Mouse (Mus musculus) heart, embryonic 10.5 days (tissue): ENCODE results near the gene Rnf150. TPM values are rescaled to one million over a fixed set of nuclear protein-coding genes. Genes with fewer than 3 reads are reported as not detected.
A peak's percentile ranks its signal among the peaks of the same experiment; 100 is the strongest.
"Not testable (repeated sequence)": the region's sequence is repeated elsewhere in the genome, so short reads cannot be mapped to it uniquely, and the experiment has no call there.

ENCODE experiments used
- DNase-seq: peaks from one replicate; pipeline ENCODE4 v3.0.0-alpha.2; 2017; ENCODE audit warnings: low spot score
- H3K27ac ChIP-seq: fragments of 300-500 bp; sonication (generic); 2 replicates; pipeline ENCODE4 v1.5.1; 2016; ENCODE audit warnings: mild to moderate bottlenecking
- H3K27me3 ChIP-seq: fragments of 300-500 bp; sonication (generic); 2 replicates; pipeline ENCODE4 v1.6.1; 2016; ENCODE audit warnings: mild to moderate bottlenecking; ENCODE audit not compliant: poor library complexity, insufficient read depth, severe bottlenecking
- H3K36me3 ChIP-seq: fragments of 300-500 bp; sonication (generic); 2 replicates; pipeline ENCODE4 v1.6.1; 2016; ENCODE audit warnings: mild to moderate bottlenecking, moderate library complexity
- H3K4me1 ChIP-seq: fragments of 300-500 bp; sonication (generic); 2 replicates; pipeline ENCODE4 v1.6.1; 2016; ENCODE audit warnings: mild to moderate bottlenecking
- H3K4me3 ChIP-seq: fragments of 300-500 bp; sonication (generic); 2 replicates; pipeline ENCODE4 v1.5.1; 2016; ENCODE audit warnings: mild to moderate bottlenecking, moderate library complexity
- H3K9me3 ChIP-seq: fragments of 300-500 bp; sonication (generic); 2 replicates; pipeline ENCODE4 v1.6.1; 2016; ENCODE audit warnings: mild to moderate bottlenecking, moderate library complexity
- WGBS: fragments of 180-500 bp; shearing (Covaris S2); methylation state at CpG from one replicate; pipeline ENCODE4 v1.1.7; 2016; 5-methylcytosine and 5-hydroxymethylcytosine counted together
- polyA plus RNA-seq: library from polyadenylated mRNA; unstranded; fragments of >200 nt; fragmentation: Nextera tagmentation; extraction: Ambion mirVana; gene quantifications from 2 replicates; pipeline ENCODE4 v1.2.1, GENCODE M21; 2016

Gene Rnf150
- polyA plus RNA-seq, 1 experiment from 2014 or later: 0.80 TPM

GRCm38 (mm10) chr8:83078701-83079533 lies 215.8 kb downstream of the Rnf150 start:
- Histone ChIP-seq H3K4me1 (0 out of 2 replicates have a peak, but pooled peaks cover 9% of the 10 kb centered on the region), H3K4me3 (no peak overlapping the region), H3K27ac (no peak overlapping the region), H3K9me3 (no peaks in the 10 kb centered on the region), H3K27me3 (no peaks in the 10 kb centered on the region), H3K36me3 (no peaks in the 10 kb centered on the region)
- 59% methylated on average over 12 of the region's 12 CpGs for WGBS
- DNase-seq: peak; percentile 56

DNA sequence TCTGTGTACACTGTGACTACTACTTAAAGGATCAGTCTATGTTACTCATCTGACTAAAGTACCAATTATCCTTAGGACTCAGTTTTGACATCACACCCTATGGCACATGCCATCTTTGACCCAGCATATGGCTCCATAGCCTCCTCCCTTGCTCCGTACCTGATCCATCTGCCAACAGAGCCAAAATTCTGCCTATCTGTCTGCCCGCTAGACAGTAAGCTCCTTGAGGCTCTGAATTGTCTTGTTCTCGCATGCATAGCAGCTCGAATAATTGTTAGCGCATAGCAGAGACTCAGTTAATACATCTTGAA lies 216.3 kb downstream of the Rnf150 start:
- Histone ChIP-seq H3K4me3 (no peak overlapping the region), H3K27ac (no peak overlapping the region), H3K4me1 (0 out of 2 replicates have a peak, but pooled peaks cover 9% of the 10 kb centered on the region), H3K27me3 (no peaks in the 10 kb centered on the region), H3K36me3 (no peaks in the 10 kb centered on the region), H3K9me3 (no peaks in the 10 kb centered on the region)
- peak; percentile 69 for DNase-seq
- WGBS: 82% methylated on average over 5 of the region's 5 CpGs

DNA sequence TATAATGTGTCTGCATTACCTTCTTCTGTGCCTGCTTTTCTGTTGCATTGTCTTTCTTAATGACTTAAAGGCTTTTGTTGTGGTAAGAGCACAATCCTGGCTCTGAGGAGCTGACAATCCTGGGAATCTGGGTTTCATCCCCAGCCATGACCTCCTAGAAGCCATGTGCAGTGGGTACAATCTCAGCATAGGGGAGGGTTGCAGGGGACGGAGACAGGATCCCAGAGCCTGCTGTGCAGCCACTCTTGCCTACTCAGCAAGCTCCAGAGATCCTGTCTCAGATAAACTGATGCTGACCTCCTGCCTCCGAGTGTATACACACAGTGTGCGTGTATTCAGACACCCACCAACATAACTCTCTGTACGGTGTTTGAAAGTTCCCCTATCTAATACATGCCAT lies 218.1 kb downstream of the Rnf150 start:
- WGBS: 48% methylated on average over 4 of the region's 4 CpGs
- no peaks in the 10 kb centered on the region for H3K36me3 ChIP-seq
- DNase-seq: peak; percentile 68
- H3K27ac ChIP-seq: no peak overlapping the region
- 0 out of 2 replicates have a peak, but pooled peaks cover 9% of the 10 kb centered on the region for H3K4me1 ChIP-seq
- no peaks in the 10 kb centered on the region for H3K27me3 ChIP-seq
- H3K9me3 ChIP-seq: no peaks in the 10 kb centered on the region
- H3K4me3 ChIP-seq: no peak overlapping the region

- H3K4me3 ChIP-seq, H3K36me3 ChIP-seq, H3K27me3 ChIP-seq, H3K27ac ChIP-seq, H3K4me1 ChIP-seq, DNase-seq, H3K9me3 ChIP-seq: not testable (repeated sequence)
- WGBS: 82% methylated on average over 8 of the region's 8 CpGs
Observed at GRCm38 (mm10) chr8:83081806-83082205, 218.7 kb downstream of the Rnf150 start.

DNA sequence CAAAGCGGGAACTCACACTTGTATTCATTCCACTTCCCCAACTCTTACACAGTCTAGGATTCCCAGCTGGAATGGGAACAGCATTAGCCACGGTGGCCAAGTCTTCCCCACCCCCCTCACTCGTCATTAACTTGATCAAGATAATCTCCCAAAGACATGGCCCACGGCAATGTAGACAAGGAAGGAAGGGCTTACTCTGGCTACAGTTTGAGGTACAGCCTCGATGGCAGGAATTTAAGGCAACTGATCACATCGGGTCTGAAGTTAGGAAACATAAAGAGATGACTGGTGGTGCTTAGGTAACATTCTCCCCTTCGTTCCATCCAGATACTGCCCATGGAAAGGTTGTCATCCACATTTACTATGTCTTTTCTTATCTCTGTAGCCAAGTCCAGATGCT lies 219.1 kb downstream of the Rnf150 start:
- H3K9me3 ChIP-seq: no peaks in the 10 kb centered on the region
- 62% methylated on average over 7 of the region's 7 CpGs for WGBS
- H3K36me3 ChIP-seq: no peaks in the 10 kb centered on the region
- H3K4me1 ChIP-seq: 0 out of 2 replicates have a peak, but pooled peaks cover 9% of the 10 kb centered on the region
- H3K4me3 ChIP-seq: no peak overlapping the region
- no peak overlapping the region for H3K27ac ChIP-seq
- no peaks in the 10 kb centered on the region for H3K27me3 ChIP-seq
- DNase-seq: peak; percentile 51

- DNase-seq: no peak
- no peak overlapping the region for H3K4me3 ChIP-seq
- no peak overlapping the region for H3K27ac ChIP-seq
- no peaks in the 10 kb centered on the region for H3K9me3 ChIP-seq
- 0 out of 2 replicates have a peak, but pooled peaks cover 6% of the 10 kb centered on the region for H3K4me1 ChIP-seq
- no peaks in the 10 kb centered on the region for H3K36me3 ChIP-seq
- WGBS: 76% methylated on average over 6 of the region's 6 CpGs
- H3K27me3 ChIP-seq: peaks cover under 1% of the 10 kb centered on the region
Observed at GRCm38 (mm10) chr8:83083452-83083851, 220.3 kb downstream of the Rnf150 start.

DNA sequence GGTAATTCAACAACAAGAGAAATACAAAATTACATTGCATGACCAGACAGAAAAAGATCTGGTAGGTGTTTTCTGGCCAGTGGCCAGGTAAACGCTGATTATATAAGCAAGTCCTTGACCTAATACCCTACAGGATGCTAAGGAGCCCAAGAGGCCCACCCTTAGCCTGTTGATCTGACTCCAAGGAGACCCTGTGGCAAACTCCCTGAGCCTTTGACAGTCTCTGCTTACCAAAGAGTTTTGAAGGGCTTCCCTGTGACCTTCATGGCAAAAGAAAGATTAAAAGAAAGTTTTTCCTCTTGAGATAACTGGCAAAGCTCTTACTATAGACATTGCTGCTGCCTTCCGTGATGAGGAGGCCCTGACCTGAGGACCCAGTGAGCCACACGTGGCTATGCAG lies 222.4 kb downstream of the Rnf150 start:
- WGBS: 62% methylated on average over 3 of the region's 3 CpGs
- H3K27me3 ChIP-seq: peaks cover 4% of the 10 kb centered on the region
- no peak overlapping the region for H3K4me3 ChIP-seq
- no peak overlapping the region for H3K27ac ChIP-seq
- H3K36me3 ChIP-seq: no peaks in the 10 kb centered on the region
- peak; percentile 17 for DNase-seq
- H3K9me3 ChIP-seq: no peaks in the 10 kb centered on the region
- no peaks in the 10 kb centered on the region for H3K4me1 ChIP-seq

DNA sequence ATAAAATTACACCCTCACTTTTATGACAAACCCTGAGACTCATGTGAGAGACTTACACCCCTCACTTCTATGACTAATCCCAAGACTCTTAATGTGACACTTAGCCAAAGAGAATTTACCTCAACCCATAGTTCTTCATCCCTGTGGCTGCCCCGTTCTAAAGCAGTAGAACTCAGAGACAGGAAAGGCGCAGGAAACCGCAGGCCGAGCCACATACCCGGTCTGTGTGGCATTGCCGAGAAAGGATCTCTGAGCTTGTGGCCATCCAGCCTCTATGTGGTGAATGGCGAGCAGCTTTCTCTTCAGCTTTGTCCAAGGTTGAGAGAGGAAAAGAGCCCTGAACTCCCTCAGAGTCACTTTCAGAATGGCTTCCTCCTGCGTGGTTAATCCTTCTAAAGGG lies 223.5 kb downstream of the Rnf150 start:
- no peak overlapping the region for H3K4me3 ChIP-seq
- H3K27me3 ChIP-seq: peaks cover 4% of the 10 kb centered on the region
- DNase-seq: no peak
- WGBS: 81% methylated on average over 8 of the region's 8 CpGs
- H3K4me1 ChIP-seq: no peaks in the 10 kb centered on the region
- H3K27ac ChIP-seq: no peak overlapping the region
- H3K9me3 ChIP-seq: no peaks in the 10 kb centered on the region
- H3K36me3 ChIP-seq: no peaks in the 10 kb centered on the region

- H3K36me3 ChIP-seq: no peaks in the 10 kb centered on the region
- no peak overlapping the region for H3K4me3 ChIP-seq
- DNase-seq: no peak
Observed at GRCm38 (mm10) chr8:83087604-83088003, 224.4 kb downstream of the Rnf150 start.

GRCm38 (mm10) chr8:83088156-83088555 lies 225.0 kb downstream of the Rnf150 start:
- Histone ChIP-seq H3K4me1 (no peaks in the 10 kb centered on the region), H3K27ac (no peak overlapping the region), H3K4me3 (no peak overlapping the region), H3K36me3 (no peaks in the 10 kb centered on the region), H3K9me3 (no peaks in the 10 kb centered on the region), H3K27me3 (peaks cover 4% of the 10 kb centered on the region)
- no peak for DNase-seq
- 59% methylated on average over 6 of the region's 6 CpGs for WGBS

More at GRCm38 (mm10) chr8:83087604-83088003, 224.4 kb downstream of the Rnf150 start:
- Histone ChIP-seq H3K27ac (no peak overlapping the region), H3K9me3 (no peaks in the 10 kb centered on the region), H3K4me1 (no peaks in the 10 kb centered on the region), H3K27me3 (peaks cover 4% of the 10 kb centered on the region)

- Histone ChIP-seq H3K27ac (no peak overlapping the region), H3K4me3 (no peak overlapping the region), H3K27me3 (peaks cover 4% of the 10 kb centered on the region), H3K9me3 (no peaks in the 10 kb centered on the region), H3K36me3 (no peaks in the 10 kb centered on the region), H3K4me1 (no peaks in the 10 kb centered on the region)
- DNase-seq: peak; percentile 80
- WGBS: 31% methylated on average over 10 of the region's 10 CpGs
Observed at GRCm38 (mm10) chr8:83089336-83089986, 226.3 kb downstream of the Rnf150 start.

DNA sequence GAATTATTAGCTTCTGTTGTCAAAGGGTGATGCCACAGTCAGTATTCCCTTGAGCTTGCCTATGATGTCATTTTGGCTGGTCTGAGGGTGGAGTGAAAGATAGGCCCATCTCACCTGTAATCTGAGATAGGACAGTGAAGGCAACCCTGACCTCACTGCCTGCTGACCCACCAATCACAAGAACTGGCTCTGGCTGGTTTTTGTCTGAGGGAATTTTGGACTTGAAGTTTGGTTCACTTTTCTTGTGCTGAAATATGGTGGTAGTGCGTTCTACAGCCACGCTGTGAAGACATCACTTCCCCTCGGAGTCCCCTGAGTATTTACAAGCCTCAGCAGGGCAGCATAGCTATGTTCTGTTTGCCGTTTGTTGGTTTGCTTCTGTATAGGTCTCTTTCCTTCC lies 227.3 kb downstream of the Rnf150 start:
- no peaks in the 10 kb centered on the region for H3K9me3 ChIP-seq
- no peak overlapping the region for H3K27ac ChIP-seq
- H3K4me3 ChIP-seq: no peak overlapping the region
- H3K36me3 ChIP-seq: no peaks in the 10 kb centered on the region
- DNase-seq: no peak
- H3K4me1 ChIP-seq: no peaks in the 10 kb centered on the region
- peaks cover 4% of the 10 kb centered on the region for H3K27me3 ChIP-seq
- WGBS: 76% methylated on average over 4 of the region's 4 CpGs

DNA sequence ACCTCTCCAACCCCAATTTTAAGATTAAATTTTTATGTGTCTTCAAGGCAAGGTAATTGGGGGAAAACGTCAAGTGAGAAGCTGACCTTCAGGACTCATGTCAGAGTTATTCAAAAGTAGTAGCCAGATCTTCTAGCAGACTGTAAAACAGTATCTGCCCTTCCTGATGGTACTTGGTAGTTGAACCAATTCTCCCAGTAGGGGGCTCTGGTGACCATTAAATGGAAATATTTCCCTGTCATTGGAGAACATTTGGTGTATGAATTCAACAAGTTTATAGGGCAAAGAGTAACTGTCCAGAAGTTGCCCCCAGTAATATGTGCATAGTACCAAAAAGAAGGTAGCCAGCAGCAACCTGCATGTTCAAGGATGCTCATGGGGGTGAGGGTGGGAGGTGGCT lies 236.9 kb downstream of the Rnf150 start:
- H3K4me3 ChIP-seq: no peak overlapping the region
- no peaks in the 10 kb centered on the region for H3K4me1 ChIP-seq
- H3K27me3 ChIP-seq: no peaks in the 10 kb centered on the region
- H3K36me3 ChIP-seq: no peaks in the 10 kb centered on the region
- H3K27ac ChIP-seq: no peak overlapping the region
- no peaks in the 10 kb centered on the region for H3K9me3 ChIP-seq
- WGBS: 36% methylated on average over 1 of the region's 1 CpGs
- DNase-seq: no peak
